Mouse (Mus musculus) bone marrow macrophage, adult 2 months (primary cell): ENCODE measurements at regions not wholly inside any gene's neighbourhood (a gene's known extent, or its start where the extent isn't known, plus 50 kb on each side); places are given as distances from the start of the nearest gene placed in this dataset.

Experiments
- H3K27ac ChIP-seq: 2 replicates; pipeline ENCODE4 v1.5.1; 2012; ENCODE audit warnings: low read depth, low read length; ENCODE audit not compliant: insufficient read depth
- H3K4me1 ChIP-seq: 2 replicates; pipeline ENCODE4 v1.6.1; 2012; ENCODE audit warnings: low read length; ENCODE audit not compliant: control insufficient read depth, insufficient read depth
- H3K4me3 ChIP-seq: 2 replicates; pipeline ENCODE4 v1.5.1; 2012; ENCODE audit warnings: mild to moderate bottlenecking, low read length, moderate library complexity; ENCODE audit not compliant: insufficient read depth
- CTCF ChIP-seq: IDR thresholded peaks from 2 replicates; pipeline ENCODE4 v1.5.1; 2012; ENCODE audit warnings: low read depth, mild to moderate bottlenecking, low read length, moderate library complexity
- POLR2A ChIP-seq: IDR thresholded peaks from 2 replicates; pipeline ENCODE4 v1.6.1; 2012; ENCODE audit warnings: mild to moderate bottlenecking, low read depth, low read length, borderline replicate concordance

DNA sequence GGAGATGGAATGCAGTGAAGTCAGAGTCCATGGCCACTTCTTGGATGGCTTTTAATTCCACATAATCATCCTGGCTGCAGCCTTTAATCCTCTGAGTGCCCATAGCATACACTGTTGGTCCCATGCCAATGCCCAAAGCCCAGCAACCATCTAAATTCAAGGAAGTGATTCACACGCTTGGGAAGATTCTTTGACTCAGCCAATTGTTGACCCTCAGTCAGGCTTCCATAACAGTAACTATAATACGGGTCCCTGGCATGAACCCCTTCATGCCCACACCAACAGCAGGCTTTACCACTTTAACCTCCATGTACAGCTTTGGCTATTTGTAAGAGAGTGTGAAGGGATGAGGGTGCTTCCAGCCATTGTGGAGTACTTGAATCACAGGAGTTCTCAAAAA, 521.7 kb downstream of the Ppargc1a start:
- H3K4me1 ChIP-seq = no peaks in the 10 kb centered on the region
- H3K27ac ChIP-seq = no peak overlapping the region
- TF ChIP-seq POLR2A (no peak), CTCF (no peak)

DNA sequence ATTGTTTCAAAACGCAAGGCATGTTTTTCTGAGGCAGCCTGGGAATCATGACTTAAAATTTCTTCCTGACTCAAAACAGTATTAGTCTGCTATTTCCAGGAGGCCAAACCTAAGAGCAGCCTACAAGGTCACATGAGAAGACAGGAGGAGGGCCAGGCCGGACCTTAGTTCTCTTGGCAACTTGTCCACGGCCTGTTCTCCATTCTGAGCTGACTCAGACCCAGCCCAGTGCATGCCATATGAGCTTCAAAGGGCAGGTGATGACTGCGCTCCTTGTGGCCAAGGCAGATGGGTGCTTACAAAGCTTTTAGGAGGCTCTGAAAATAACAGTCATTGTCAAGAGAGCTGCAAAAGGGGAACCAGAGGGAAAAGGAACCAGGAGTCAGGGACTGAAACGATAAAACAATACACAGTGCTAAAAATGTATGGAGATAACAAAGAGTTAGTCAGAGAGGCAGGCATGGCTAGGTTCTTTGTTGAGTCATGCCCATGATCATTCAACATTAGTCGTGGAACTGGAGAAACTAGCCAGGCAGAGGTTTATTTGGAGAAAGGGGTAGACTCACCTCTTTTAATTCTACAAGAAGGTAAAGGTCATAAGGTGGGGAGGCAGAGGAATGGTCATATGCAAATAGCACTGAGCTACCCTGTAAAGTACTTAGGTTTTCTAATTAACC, 525.8 kb downstream of the Ppargc1a start:
- Histone ChIP-seq H3K4me1 (no peaks in the 10 kb centered on the region), H3K4me3 (no peak overlapping the region), H3K27ac (0 out of 2 replicates have a peak overlapping the region, but pooled peaks have one; percentile 10)
- no peak for TF ChIP-seq POLR2A
- TF ChIP-seq CTCF = no peak

More for the DNA sequence above, 521.7 kb downstream of the Ppargc1a start:
- H3K4me3 ChIP-seq = no peak overlapping the region

DNA sequence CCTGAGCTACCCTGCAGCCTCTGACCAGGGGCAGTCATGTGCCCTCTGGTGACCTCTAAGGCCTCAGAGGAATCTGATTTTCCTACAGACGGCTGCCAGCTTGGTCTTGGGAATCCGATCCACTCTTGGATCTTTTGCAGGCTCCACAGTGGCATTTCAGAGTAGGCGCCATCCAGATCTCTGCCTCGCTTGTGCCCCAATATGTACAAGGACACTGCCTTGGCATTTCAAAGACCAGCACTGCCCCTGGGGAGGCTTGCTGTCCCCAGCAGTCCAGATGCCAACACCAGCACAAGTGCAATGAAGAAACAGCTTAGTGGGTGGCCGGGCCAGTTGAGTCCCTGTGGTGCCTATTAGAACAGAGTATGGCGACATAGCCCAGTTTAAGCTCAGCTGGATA, 526.6 kb downstream of the Ppargc1a start:
- Histone ChIP-seq H3K4me1 (no peaks in the 10 kb centered on the region), H3K27ac (no peak overlapping the region), H3K4me3 (no peak overlapping the region)
- TF ChIP-seq POLR2A (no peak), CTCF (no peak)

DNA sequence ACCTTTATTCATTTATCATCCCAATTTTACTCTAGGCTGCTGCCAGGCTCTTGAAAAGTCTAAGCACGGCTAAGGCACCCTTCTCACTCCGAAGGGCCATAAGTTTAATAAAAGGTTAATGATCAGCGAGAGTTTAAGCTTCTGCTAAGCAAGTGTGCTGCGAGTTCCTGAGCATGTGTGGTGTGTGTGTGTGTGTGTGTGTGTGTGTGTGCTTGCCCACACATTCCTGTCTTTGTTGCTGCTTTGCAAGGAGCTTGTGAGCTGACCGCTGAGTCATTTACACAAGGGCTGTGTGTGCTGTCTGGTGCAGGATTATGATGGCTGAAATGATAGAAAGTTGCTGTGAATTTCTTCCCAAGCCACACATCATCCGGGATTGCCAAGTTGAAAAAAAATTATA, 527.1 kb downstream of the Ppargc1a start:
- TF ChIP-seq POLR2A = no peak
- TF ChIP-seq CTCF = no peak
- H3K4me3 ChIP-seq = no peak overlapping the region
- H3K4me1 ChIP-seq = no peaks in the 10 kb centered on the region
- no peak overlapping the region for H3K27ac ChIP-seq

DNA sequence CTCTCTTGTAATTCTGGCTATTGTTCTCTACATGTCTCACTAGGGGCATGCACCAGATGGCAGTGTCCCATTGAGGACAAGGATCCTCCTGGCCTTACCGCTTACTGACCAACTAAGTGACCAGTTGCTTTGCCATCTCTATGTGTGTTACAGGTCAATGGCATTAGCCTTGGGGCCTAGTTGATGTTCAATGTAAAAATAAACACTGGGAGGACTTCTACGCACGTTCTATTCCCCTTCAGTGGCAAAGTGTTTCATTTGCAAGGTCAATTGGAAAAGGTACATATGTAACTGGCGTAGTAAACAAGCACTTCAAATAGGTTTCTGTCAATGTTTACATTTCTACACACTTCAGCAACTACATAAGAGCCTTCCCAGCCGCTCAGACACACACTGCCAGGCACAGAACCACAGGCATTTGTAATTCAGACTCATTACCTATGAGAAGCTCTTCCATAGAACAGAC, 527.8 kb downstream of the Ppargc1a start:
- Histone ChIP-seq H3K4me1 (no peaks in the 10 kb centered on the region), H3K4me3 (no peak overlapping the region), H3K27ac (no peak overlapping the region)
- TF ChIP-seq POLR2A = no peak
- no peak for TF ChIP-seq CTCF

DNA sequence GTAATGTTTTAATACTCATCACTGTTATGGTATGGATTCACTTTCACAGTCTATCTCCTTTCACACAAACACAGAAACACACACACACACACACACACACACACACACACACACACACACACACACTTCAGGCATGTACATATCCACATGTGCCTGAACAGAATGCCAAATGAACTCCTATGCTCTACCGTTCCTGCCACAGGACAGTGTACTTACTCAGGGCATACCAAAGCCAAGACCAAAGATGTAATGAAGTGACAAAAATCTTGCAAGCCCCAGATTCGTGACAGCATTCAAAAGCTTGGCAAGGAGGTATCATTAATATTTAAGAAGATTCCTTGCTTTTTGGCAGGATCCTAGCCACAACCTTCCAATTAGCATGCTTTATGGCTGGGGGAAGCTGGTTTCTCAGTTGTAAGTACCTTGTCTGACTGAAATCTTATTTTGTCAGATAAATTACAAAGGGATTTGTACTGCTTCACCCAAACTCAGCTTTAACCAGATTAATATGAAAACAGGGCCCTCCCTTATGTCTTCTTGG, 531.0 kb downstream of the Ppargc1a start:
- no peaks in the 10 kb centered on the region for H3K4me1 ChIP-seq
- no peak overlapping the region for H3K4me3 ChIP-seq
- no peak for TF ChIP-seq CTCF
- no peak for TF ChIP-seq POLR2A
- no peak overlapping the region for H3K27ac ChIP-seq

DNA sequence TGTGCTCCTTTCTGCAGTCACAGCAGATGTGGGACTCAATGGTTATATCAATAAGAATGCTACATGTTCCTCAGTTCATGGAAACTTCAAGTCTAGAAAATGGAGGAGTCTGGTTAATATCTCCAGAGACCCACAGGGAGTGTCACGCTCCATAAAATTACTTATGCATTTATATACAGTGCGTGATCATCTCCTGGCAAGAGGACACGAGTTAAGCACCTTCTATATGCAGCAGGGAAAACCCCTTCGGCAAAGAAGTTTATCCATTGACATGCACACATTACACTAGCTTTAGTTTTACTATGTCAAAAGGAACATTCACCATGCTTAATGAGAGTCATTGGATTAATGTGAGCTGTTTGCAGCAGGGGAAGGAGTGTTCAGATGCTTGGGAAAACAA, 538.6 kb downstream of the Ppargc1a start:
- Histone ChIP-seq H3K4me1 (no peaks in the 10 kb centered on the region), H3K4me3 (no peak overlapping the region), H3K27ac (no peak overlapping the region)
- TF ChIP-seq POLR2A (no peak), CTCF (no peak)

DNA sequence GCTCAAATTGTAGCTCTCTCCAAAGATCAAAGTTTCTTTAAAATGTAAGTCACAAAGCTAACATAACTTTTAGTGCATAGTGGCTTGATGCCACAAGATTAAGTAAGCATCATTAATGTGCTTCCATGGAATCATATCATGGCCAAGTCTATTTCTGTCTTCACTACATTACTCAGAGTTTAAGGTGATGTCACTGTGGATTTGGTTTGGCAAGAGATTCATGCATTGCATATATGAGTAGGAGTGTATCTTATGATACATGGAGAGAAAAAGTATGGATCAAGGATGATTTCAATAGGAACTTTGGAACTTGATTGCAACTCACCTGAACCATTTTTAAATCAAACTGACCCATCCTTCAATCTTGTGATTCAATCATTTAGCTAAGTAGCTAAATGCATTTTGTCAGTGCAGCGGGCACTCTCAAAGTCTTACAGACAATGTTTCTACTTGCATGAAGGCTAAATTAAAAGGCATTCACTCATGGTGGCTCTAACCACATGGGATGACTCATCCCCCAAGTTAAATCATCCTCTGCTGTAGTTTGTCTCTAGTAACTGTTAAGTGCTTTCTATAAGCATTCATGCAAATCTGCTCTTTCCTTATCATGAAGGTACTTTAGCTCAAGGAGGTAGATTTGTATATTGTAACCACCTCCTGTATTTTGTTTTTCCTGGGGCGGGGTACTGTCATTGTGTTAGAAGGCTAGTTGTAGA, 576.5 kb downstream of the Ppargc1a start:
- Histone ChIP-seq H3K4me1 (no peaks in the 10 kb centered on the region), H3K4me3 (no peak overlapping the region), H3K27ac (no peak overlapping the region)
- TF ChIP-seq CTCF (no peak), POLR2A (no peak)
